15 mouse cellular contexts compared by ENCODE assay signal in genomic region chr16:74056210-74056609, GRCm38 (mm10).
"Had no signal": no experiment of that assay in that cellular context is flagged by ENCODE, and none has a peak within 500 bp of the region (broad histone marks: within the 10 kb centered on the region; RNA-seq: fewer than 3 reads in every experiment).

No protein-coding gene starts in this region.

- H3K4me3 ChIP-seq: gastrocnemius, adult 2 months; heart, embryonic 10.5 days; heart, embryonic 12.5 days; hindbrain, embryonic 10.5 days; hindbrain, embryonic 12.5 days; intestine, embryonic 15.5 days; layer of hippocampus, adult 2 months; left cerebral cortex, adult 2 months; limb, embryonic 13.5 days; limb, embryonic 15.5 days; liver, embryonic 12.5 days had no signal

- H3K9me3 ChIP-seq: heart, embryonic 10.5 days; hindbrain, embryonic 10.5 days; hindbrain, embryonic 12.5 days; intestine, embryonic 15.5 days; limb, embryonic 13.5 days; limb, embryonic 15.5 days; liver, embryonic 12.5 days had no signal

- H3K4me2 ChIP-seq: heart, embryonic 12.5 days; hindbrain, embryonic 12.5 days; hindbrain, embryonic 14.5 days; intestine, embryonic 15.5 days; limb, embryonic 13.5 days; limb, embryonic 15.5 days; liver, embryonic 12.5 days had no signal

- H3K4me1 ChIP-seq: heart, embryonic 10.5 days; hindbrain, embryonic 10.5 days; intestine, embryonic 15.5 days; liver, embryonic 12.5 days had no signal

- H3K9ac ChIP-seq: heart, embryonic 12.5 days; hindbrain, embryonic 12.5 days; hindbrain, embryonic 14.5 days; intestine, embryonic 15.5 days; limb, embryonic 13.5 days; limb, embryonic 15.5 days; liver, embryonic 12.5 days had no signal

- DNase-seq: kidney, adult 18-20 months had no signal

- H3K27ac ChIP-seq: gastrocnemius, adult 2 months; heart, embryonic 10.5 days; hindbrain, embryonic 10.5 days; hindbrain, embryonic 14.5 days; intestine, embryonic 15.5 days; layer of hippocampus, adult 2 months; left cerebral cortex, adult 2 months; limb, embryonic 13.5 days; limb, embryonic 15.5 days; liver, embryonic 12.5 days had no signal

- H3K27me3 ChIP-seq: heart, embryonic 12.5 days; hindbrain, embryonic 12.5 days; intestine, embryonic 15.5 days; limb, embryonic 13.5 days; limb, embryonic 15.5 days; liver, embryonic 12.5 days had no signal

- H3K36me3 ChIP-seq: heart, embryonic 10.5 days; heart, embryonic 12.5 days; hindbrain, embryonic 10.5 days; hindbrain, embryonic 12.5 days; intestine, embryonic 15.5 days; limb, embryonic 13.5 days; limb, embryonic 15.5 days; liver, embryonic 12.5 days had no signal

- ATAC-seq: inflammation-experienced regulatory T-cells, adult 6 months; intestine, postnatal 0 days; liver, embryonic 12.5 days had no signal
